Mouse (Mus musculus): ENCODE results near the gene Gm21885.

Gm21885 gene

GRCm38 (mm10) chr11:94318056-94318455 is 36.4 kb downstream of the Gm21885 start:
- DNase-seq (ENCODE audit: low spot score in 2 of 2): no peak

GRCm38 (mm10) chr11:94320969-94321930 is 39.6 kb downstream of the Gm21885 start:
- DNase-seq (ENCODE audit: low spot score in 2 of 2): no peak

DNA sequence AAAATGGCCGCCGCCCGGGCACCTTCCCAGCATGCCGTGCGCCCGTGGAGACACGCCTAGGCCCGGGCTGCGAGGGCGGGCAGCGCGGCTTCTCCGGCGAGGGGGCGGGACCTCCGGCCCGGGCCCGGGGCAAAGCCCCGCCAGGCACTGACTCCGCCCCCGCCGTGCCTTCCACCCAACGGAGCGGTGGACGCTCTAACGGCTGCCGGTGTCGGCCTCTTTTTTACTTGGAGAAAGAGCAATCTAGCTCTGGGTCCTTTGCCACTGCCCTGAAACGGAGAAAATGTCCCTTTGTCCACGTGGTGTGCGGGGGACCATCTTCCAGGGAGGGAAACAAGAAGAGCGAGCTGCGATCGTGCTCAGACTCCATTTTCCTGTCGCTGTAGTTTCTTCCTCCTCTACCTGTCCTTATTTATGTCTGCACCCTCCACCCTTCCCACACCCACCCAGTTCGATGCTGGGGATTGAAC is 40.3 kb downstream of the Gm21885 start, which contains the start of gene Luc7l3:
Gene Luc7l3 (minus strand): TSS at position 58 of the 470 bp plus-strand sequence.
- DNase-seq (ENCODE audit: low spot score in 2 of 2): peak; percentile 95 to 96

DNA sequence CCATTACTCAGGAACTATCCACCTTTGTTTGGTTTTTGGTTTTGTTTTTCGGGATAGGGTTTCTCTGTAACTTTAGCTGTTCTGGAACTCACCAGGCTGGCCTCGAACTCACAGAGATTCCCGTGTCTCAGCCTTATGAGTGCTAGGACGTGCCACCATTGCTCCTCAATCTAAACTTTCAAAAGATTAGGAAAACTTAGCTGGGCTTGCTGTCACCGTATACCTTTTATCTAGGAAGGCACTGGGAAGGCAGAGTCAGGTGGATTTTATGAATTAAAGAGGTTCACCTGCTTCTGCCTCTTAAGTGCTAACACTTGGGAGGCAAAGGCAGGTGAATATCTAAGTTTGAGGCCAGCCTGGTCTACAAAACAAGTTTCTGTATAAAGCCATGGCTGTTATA is 41.0 kb downstream of the Gm21885 start:
- DNase-seq (ENCODE audit: low spot score in 2 of 2): no peak

DNA sequence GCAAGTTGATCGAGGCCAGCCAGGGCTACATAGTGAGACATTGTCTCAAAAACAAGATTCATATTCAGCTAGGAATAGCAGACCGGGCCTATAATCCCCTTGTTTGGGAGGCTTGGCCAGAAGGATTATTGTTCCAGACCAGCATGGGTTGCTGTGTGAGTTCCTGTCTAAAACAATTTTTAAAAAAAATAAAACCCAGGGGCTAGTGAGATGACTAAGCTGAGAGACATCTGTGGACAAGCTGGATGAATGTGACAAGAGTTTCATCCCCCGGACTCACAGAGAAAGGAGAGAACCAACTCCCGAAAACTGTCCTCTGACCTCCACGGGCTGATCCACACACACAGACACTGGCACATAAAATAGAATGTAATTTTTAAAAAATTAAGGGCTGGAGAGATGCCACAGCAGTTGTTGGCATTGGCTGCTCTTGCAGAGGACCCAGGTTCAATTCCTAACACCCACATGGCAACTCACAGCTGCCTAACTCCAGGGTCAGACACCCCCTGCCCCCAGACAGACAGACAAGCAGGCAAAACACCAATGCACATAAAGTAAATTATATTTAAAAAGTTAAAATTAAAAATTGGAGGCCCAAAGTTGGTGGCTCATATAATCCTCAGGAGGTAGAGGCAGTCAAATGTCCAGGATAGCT is 41.7 kb downstream of the Gm21885 start:
- no peak for DNase-seq (ENCODE audit: low spot score in 2 of 2)

GRCm38 (mm10) chr11:94324618-94325017 is 42.9 kb downstream of the Gm21885 start:
- DNase-seq (ENCODE audit: low spot score in 2 of 2): no peak

- peak in 1 of 2 experiments; percentile 40 for DNase-seq (ENCODE audit: low spot score in 2 of 2)
These were observed 45.3 kb downstream of the Gm21885 start for GRCm38 (mm10) chr11:94326961-94327411.

- peak; percentile 98 for DNase-seq (ENCODE audit: low spot score in 2 of 2)
These were observed 46.3 kb downstream of the Gm21885 start, which contains the start of gene Ankrd40 for GRCm38 (mm10) chr11:94327693-94328643. TSS of gene Ankrd40 (plus strand) at chr11:94328001.

DNA sequence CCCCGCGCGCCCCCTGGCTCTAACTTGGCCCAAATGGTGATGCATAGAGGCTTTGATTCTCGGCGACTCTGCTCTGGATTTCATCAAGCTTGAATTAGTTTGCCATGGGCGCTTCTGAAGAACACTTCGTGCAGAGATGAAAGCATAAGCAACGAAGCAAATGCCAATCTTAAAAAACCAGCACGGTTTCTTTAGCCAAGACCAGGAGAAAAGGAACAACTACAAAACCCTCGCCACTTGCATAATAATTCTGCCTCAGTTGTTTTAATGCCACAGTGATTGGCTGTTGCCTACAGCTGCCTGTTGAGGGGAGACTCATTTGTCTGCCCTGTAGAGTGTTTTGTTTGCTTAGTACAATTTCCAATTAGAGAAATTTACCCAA is 47.0 kb downstream of the Gm21885 start:
- peak in 1 of 2 experiments; percentile 52 for DNase-seq (ENCODE audit: low spot score in 2 of 2)

- DNase-seq (ENCODE audit: low spot score in 2 of 2): peak; percentile 72
These were observed 47.7 kb downstream of the Gm21885 start for GRCm38 (mm10) chr11:94329270-94329891.

DNA sequence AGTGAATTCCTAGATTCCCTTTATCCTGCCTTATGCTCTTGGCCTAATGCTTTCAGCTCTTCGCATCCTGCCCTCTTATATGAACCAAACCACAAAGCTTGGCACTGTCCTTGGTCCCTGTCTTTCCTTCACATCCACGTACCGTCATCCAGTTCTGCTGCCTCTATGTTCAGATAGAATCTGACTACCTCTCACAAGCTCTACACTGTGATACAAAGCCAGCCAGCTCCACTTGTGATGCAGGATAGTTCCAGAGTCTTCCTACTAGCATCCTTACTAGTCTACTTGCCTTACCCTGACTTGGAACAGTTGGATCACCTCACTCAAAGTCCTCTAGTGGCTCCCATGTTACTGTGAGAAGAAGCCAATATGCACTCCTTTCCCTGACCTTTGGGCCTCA is 48.5 kb downstream of the Gm21885 start:
- no peak for DNase-seq (ENCODE audit: low spot score in 2 of 2)

DNA sequence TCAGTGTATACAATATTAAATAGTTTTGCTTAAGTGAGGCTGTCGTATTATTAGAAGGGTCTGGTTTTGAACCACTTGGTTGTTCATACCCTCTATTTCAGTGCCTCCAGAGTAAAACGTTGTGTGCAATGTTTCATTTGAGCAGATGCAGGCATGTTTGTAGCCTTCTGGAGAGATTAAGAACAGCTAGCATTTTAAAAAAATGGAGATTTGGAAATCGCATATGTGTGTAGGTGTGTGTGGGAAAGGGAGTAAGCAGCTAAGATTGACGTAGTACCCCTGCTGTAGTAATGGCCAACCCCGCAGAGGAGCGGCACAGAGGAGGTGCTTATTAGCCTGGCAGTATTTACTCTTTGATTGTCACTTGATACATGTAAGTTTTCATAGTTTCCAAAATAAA is 51.1 kb downstream of the Gm21885 start:
- no peak for DNase-seq (ENCODE audit: low spot score in 2 of 2)

DNA sequence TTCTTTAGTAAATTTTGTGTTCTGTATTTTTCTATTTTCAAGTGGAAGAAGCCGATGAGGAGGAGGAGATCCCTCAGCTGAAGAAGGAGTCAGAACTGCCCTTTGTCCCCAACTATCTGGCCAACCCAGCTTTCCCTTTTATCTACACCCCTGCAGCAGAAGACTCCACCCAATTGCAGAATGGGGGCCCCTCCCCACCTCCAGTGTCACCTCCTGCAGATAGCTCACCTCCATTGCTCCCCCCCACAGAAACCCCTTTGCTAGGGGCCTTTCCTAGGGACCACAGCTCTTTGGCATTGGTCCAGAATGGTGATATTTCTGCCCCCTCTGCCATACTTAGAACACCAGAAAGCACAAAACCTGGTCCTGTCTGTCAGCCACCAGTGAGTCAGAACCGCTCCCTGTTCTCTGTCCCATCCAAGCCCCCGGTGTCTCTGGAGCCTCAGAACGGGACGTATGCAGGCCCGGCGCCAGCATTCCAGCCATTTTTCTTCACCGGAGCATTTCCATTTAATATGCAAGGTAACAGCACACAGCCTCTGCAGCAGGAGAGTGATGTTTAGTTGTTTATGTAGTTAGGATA is 52.8 kb downstream of the Gm21885 start:
- no peak for DNase-seq (ENCODE audit: low spot score in 2 of 2)
